Mouse (Mus musculus) Patski (cell line): ENCODE data around the gene Szrd1. TPM values are rescaled to one million over a fixed set of nuclear protein-coding genes. Genes with fewer than 3 reads are reported as not detected.
"Not testable (repeated sequence)": the region's sequence is repeated elsewhere in the genome, so short reads cannot be mapped to it uniquely, and the experiment has no call there.

ENCODE experiments used
- ATAC-seq: fragments of 100-300 bp; one replicate; pipeline ENCODE4 v1.8.0; 2021
- CTCF ChIA-PET: fragments of 350-600 bp; sonication (Branson Sonifier 250); formaldehyde crosslinking; loops from one replicate; lab custom pipeline; 2022; ENCODE audit warnings: inconsistent platforms; lab: Charles Lee
- POLR2A ChIA-PET: fragments of 350-600 bp; sonication (Branson Sonifier 250); formaldehyde crosslinking; loops from one replicate; lab custom pipeline; 2022; ENCODE audit warnings: antibody characterized with exemption, inconsistent platforms; lab: Charles Lee
- DNase-seq: peaks from one replicate; pipeline ENCODE4 v3.0.0-alpha.2; 2011; ENCODE audit warnings: low read depth, low spot score
- H3K27me3 ChIP-seq: fragments of 371-371 bp; one replicate; pipeline ENCODE4 v1.5.1; 2021
- CTCF ChIP-seq: fragments of 100-300 bp; IDR thresholded peaks from one replicate; pipeline ENCODE4 v1.5.1; 2021
- in situ Hi-C: fragments of 300-500 bp; cut with MboI; formaldehyde crosslinking; loops from 3 replicates; pipeline ENCODE4 v1.11.1; 2018; ENCODE audit warnings: low pct_unique_long_range_greater_than_20kb, mixed read lengths
- polyA plus RNA-seq: library from polyadenylated mRNA; unstranded; gene quantifications from one replicate; pipeline ENCODE4 v1.2.3, GENCODE M21; 2021

Szrd1 gene
- polyA plus RNA-seq, 1 experiment from 2014 or later = 54.3 TPM

GRCm38 (mm10) chr4:141148009-141148801 is 8.6 kb upstream of the Szrd1 start:
- in situ Hi-C loops = loop anchor here (10.0 kb wide), 1 partner anchor 217 kb away; the partner anchor contains the start of gene Fam131c
- POLR2A ChIA-PET = interaction anchor here (0.6 to 1.0 kb wide), 3 partner anchors 11 to 56 kb away, joined by 3 to 4 read pairs (median 3); no protein-coding TSS in a partner anchor

DNA sequence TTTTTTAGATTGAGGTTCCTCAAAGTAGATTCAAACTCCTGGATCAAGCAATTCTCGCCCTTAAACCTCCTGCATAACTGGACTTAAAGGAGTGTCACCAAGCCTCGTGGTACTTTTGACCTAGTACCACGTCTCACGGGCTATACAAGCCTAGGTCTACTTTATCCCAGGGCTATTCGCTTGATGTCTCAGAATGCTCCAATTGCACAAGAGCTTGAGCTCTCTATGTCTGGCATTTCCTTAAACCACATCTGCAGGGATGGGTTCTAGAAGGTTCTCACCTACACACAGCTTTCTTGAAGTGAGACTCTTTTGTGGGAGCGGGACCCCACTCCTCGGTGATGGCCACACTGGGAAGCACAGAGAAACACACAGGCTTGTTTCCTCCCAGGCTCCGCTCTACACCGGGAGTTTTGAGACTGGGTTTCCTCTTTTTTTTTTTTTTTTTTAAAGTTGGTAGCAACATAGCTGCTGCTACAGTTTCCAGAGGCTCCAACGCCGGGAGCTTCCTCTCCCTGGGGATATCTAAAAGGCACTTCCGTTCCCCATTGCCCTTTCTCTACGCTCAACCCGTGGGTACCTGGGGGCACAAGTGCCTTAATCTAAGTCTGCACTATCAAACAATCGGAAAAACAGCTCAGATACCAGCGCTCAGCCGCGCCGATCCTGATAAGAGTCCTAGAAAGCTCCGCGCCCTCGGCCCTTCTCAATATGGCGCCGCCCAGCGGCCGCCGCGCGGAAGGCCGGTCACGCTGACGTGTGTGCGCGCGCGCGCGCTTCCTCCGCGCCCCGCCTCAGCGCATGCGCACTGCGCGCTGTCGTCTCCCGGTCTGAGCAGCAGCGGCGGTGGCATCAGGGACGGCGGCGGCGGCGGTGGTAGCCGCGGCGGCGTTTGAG is 7.8 kb upstream of the Szrd1 start, which contains the start of gene Fbxo42:
Fbxo42 (plus strand) TSS at position 802 of the 897 bp plus-strand sequence.
- H3K27me3 ChIP-seq = no peaks in the 10 kb centered on the region
- POLR2A ChIA-PET = interaction anchor here (0.6 kb wide), 2 partner anchors 12 to 43 kb away, joined by 3 to 4 read pairs; no protein-coding TSS in a partner anchor
- ATAC-seq (peak; percentile 56), DNase-seq (no peak)
- TF ChIP-seq CTCF = no peak
- in situ Hi-C loops = loop anchor here (10.0 kb wide), 1 partner anchor 217 kb away; the partner anchor contains the start of gene Fam131c
- CTCF ChIA-PET = interaction anchor here (0.7 to 1.0 kb wide), 2 partner anchors 13 to 20 kb away, joined by 3 read pairs; no protein-coding TSS in a partner anchor

More at GRCm38 (mm10) chr4:141148009-141148801, 8.6 kb upstream of the Szrd1 start:
- no peak for DNase-seq
- no peaks in the 10 kb centered on the region for H3K27me3 ChIP-seq
- peak; percentile 52 for ATAC-seq
- no peak for TF ChIP-seq CTCF
- CTCF ChIA-PET = no interaction called here

- H3K27me3 ChIP-seq = no peaks in the 10 kb centered on the region
- DNase-seq = no peak
- ATAC-seq = no peak
- ChIA-PET POLR2A (no interaction called here), CTCF (interaction anchor here (1.0 kb wide), 1 partner anchor 21 kb away, joined by 3 read pairs; no protein-coding TSS in a partner anchor)
- in situ Hi-C loops = loop anchor here (10.0 kb wide), 1 partner anchor 218 kb away; the partner anchor contains the start of gene Fam131c
- TF ChIP-seq CTCF = no peak
Measured at GRCm38 (mm10) chr4:141146491-141147033, 7.0 kb upstream of the Szrd1 start.

DNA sequence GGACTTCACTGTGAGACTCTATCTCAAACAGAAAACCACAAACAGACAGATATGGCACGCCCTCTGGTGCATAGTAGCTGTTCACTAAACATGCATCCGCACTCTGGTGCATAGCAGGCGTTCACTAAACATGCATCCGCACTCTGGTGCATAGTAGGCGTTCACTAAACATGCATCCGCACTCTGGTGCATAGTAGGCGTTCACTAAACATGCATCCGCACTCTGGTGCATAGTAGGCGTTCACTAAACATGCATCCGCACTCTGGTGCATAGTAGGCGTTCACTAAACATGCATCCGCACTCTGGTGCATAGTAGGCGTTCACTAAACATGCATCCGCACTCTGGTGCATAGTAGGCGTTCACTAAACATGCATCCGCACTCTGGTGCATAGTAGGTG is 5.5 kb upstream of the Szrd1 start:
- POLR2A ChIA-PET, H3K27me3 ChIP-seq, CTCF ChIA-PET, DNase-seq, ATAC-seq: not testable (repeated sequence)
- in situ Hi-C loops = loop anchor here (10.0 kb wide), 1 partner anchor 220 kb away; the partner anchor contains the start of gene Fam131c

DNA sequence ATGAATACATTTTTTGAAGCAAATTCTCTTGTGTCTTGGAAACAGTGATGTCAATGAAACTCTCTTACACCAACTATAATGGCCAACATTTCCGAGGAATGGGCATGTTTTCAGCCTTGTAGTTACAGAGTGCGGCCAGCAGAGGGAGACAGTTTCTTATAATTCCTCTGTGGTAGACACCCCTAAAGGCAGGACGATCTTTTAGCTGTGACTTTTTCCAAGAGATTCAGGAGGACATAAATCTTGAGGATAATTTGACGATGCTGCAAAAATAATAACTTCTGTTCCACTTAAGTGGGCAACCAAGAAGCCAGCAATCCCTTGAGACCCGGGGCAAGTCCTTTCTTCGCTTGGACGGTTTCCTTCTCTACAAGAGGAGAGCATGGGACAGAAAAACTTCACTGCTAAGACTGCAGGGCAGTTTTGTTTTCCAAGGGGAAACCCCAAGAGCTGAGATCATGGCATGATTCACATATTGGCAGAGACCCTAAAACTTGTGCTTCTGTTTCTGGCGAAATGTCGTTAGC is 2.8 kb upstream of the Szrd1 start:
- ATAC-seq = no peak
- ChIA-PET POLR2A (no interaction called here), CTCF (interaction anchor here (0.7 to 1.9 kb wide), 3 partner anchors 11 to 19 kb away, joined by 3 to 6 read pairs (median 3); no protein-coding TSS in a partner anchor)
- no peak for TF ChIP-seq CTCF
- in situ Hi-C loops = loop anchor here (10.0 kb wide), 1 partner anchor 222 kb away; the partner anchor contains the start of gene Fam131c
- H3K27me3 ChIP-seq = no peaks in the 10 kb centered on the region
- peak; percentile 64 for DNase-seq

DNA sequence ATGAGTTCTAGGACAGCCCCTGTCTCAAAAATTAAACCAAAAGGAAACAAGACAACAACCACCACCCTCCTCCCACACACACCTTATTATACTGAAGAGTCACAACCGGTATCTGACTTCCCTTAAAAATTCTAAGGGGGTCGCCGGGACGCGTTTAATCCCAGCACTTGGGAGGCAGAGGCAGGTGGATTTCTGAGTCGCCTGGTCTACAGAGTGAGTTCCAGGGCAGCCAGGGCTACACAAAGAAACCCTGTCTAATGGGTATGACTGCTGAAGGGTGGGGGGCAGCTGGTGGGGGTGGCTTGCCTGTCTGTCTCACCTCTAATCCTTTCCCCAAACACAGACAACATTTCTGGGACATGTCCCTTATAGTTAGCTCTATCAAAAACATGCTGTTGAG is 1.4 kb upstream of the Szrd1 start:
- in situ Hi-C loops = loop anchor here (10.0 kb wide), 1 partner anchor 224 kb away; the partner anchor contains the start of gene Fam131c
- POLR2A ChIA-PET = no interaction called here
- DNase-seq (no peak), ATAC-seq (no peak)
- no peak for TF ChIP-seq CTCF
- CTCF ChIA-PET = interaction anchor here (0.6 kb wide), 1 partner anchor 124 kb away, joined by 3 read pairs; no protein-coding TSS in a partner anchor
- no peaks in the 10 kb centered on the region for H3K27me3 ChIP-seq

- DNase-seq, CTCF ChIA-PET: not testable (repeated sequence)
- in situ Hi-C loops = loop anchor here (10.0 kb wide), 1 partner anchor 224 kb away; the partner anchor contains the start of gene Fam131c
Measured at GRCm38 (mm10) chr4:141140354-141140753, 779 bp upstream of the Szrd1 start.

GRCm38 (mm10) chr4:141138425-141139115 is 1.0 kb downstream of the Szrd1 start:
- CTCF ChIA-PET = no interaction called here
- in situ Hi-C loops = no loop called here
- ATAC-seq (peak; percentile 15), DNase-seq (no peak)
- POLR2A ChIA-PET = interaction anchor here (0.6 kb wide), 1 partner anchor 187 kb away, joined by 3 read pairs; no protein-coding TSS in a partner anchor
- TF ChIP-seq CTCF = no peak
- no peaks in the 10 kb centered on the region for H3K27me3 ChIP-seq

More at GRCm38 (mm10) chr4:141140354-141140753, 779 bp upstream of the Szrd1 start:
- POLR2A ChIA-PET, H3K27me3 ChIP-seq, ATAC-seq: not testable (repeated sequence)

GRCm38 (mm10) chr4:141137740-141138139 is 1.8 kb downstream of the Szrd1 start:
- H3K27me3 ChIP-seq, CTCF ChIA-PET, DNase-seq, in situ Hi-C loops, ATAC-seq, POLR2A ChIA-PET: not testable (repeated sequence)
